Mouse (Mus musculus) heart, adult 10 weeks (tissue): Measurements from ENCODE around the gene Olfr1058. TPM values are rescaled to one million over a fixed set of nuclear protein-coding genes. Genes with fewer than 3 reads are reported as not detected.

Experiments
- polyA plus RNA-seq: library from polyadenylated mRNA; stranded (reverse); fragments of 350-450 nt; fragmentation: Illumina TruSeq; extraction: RNeasy Lipid Tissue Mini Kit (QIAGEN cat#74804); gene quantifications from one replicate; pipeline ENCODE4 v1.2.3, GENCODE M21; 2014; ENCODE audit warnings: low read depth, low replicate concordance

Gene Olfr1058
- polyA plus RNA-seq, result not detected

GRCm38 (mm10) chr2:86388461-86388860, at the start of gene Olfr1058:
Gene Olfr1058 (minus strand): TSS chr2:86388561.

GRCm38 (mm10) chr2:86426649-86427048, 38.3 kb upstream of the Olfr1058 start, which contains the start of gene Olfr1062:
Gene Olfr1062 (minus strand): TSS chr2:86426749.

DNA sequence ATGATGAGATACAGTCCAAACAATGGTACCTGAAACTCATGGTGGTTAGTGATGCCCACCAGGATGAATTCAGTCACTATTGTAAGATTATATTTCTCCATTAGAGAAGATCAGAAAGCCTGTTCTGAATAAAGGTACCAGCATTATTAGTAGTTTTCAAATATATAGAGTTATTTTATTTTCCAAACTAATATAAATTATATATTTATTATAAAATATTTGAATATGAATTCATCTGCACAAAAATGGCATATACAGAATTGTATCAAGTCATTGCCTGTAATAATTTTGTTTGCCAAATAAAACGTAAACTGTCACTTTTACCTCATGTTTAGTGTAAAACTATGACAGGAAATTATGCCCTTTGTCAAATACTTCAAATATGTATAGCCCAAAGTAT, 25.6 kb upstream of the Olfr1058 start, which contains the start of gene Olfr1061:
TSS of gene Olfr1061 (minus strand) at position 101 of the 400 bp plus-strand sequence.

GRCm38 (mm10) chr2:86378293-86378692, 10.1 kb downstream of the Olfr1058 start, which contains the start of gene Olfr1057:
Gene Olfr1057 (minus strand): TSS chr2:86378393.

DNA sequence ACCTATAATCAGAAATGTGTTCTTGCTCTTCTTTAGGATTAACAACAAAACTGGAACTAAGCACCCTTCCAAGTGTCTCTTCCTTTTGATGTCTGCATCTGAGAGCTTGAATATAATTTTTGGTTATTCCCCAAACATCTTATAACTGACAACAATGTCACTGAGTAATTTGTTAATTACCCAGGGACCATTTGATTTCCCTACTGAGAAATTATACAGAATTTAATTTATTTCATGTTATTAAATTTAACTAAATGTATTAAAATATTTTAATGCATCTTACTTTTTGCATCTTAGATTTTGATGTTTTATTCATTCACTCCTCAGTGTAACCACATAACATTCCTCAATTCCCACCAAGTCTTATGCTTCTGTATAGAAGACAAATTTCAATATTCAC, 26.0 kb downstream of the Olfr1058 start, which contains the start of gene Olfr1056:
TSS of gene Olfr1056 (minus strand) at position 101 of the 400 bp plus-strand sequence.

GRCm38 (mm10) chr2:86350184-86350583, 38.2 kb downstream of the Olfr1058 start, which contains the start of gene Olfr1055:
Gene Olfr1055 (minus strand): TSS chr2:86350284.

GRCm38 (mm10) chr2:86335333-86335732, 53.0 kb downstream of the Olfr1058 start, which contains the start of gene Olfr1054:
Gene Olfr1054 (minus strand): TSS chr2:86335433.

Other genes starting within 250 kb of the Olfr1058 start
- not detected for gene Olfr1040, start 241.8 kb downstream of the Olfr1058 start, polyA plus RNA-seq
- not detected for gene Olfr1042, start 226.7 kb downstream of the Olfr1058 start, polyA plus RNA-seq
- gene Olfr1043, start 221.0 kb downstream of the Olfr1058 start, polyA plus RNA-seq, result not detected
- gene Olfr1044, start 210.7 kb downstream of the Olfr1058 start, polyA plus RNA-seq, result not detected
- not detected for gene Olfr52, start 202.9 kb downstream of the Olfr1058 start, polyA plus RNA-seq
- not detected for gene Olfr1045, start 185.6 kb downstream of the Olfr1058 start, polyA plus RNA-seq
- not detected for gene Olfr1046, start 169.2 kb downstream of the Olfr1058 start, polyA plus RNA-seq
- gene Olfr1047, start 157.2 kb downstream of the Olfr1058 start, polyA plus RNA-seq, result not detected
- not detected for gene Olfr1048, start 148.3 kb downstream of the Olfr1058 start, polyA plus RNA-seq
- not detected for gene Olfr1049, start 130.2 kb downstream of the Olfr1058 start, polyA plus RNA-seq
- gene Olfr1051, start 109.5 kb downstream of the Olfr1058 start, polyA plus RNA-seq, result not detected
- not detected for gene Olfr1052, start 96.1 kb downstream of the Olfr1058 start, polyA plus RNA-seq
- not detected for gene Olfr1053, start 73.3 kb downstream of the Olfr1058 start, polyA plus RNA-seq
- not detected for gene Olfr1054, start 53.1 kb downstream of the Olfr1058 start, polyA plus RNA-seq
- not detected for gene Olfr1055, start 38.3 kb downstream of the Olfr1058 start, polyA plus RNA-seq
- not detected for gene Olfr1056, start 26.1 kb downstream of the Olfr1058 start, polyA plus RNA-seq
- not detected for gene Olfr1057, start 10.2 kb downstream of the Olfr1058 start, polyA plus RNA-seq
- not detected for gene Olfr1061, start 25.5 kb upstream of the Olfr1058 start, polyA plus RNA-seq
- gene Olfr1062, start 38.2 kb upstream of the Olfr1058 start, polyA plus RNA-seq, result not detected
- gene Olfr1065, start 62.0 kb upstream of the Olfr1058 start, polyA plus RNA-seq, result not detected
- not detected for gene Olfr1066, start 67.7 kb upstream of the Olfr1058 start, polyA plus RNA-seq
- not detected for gene Olfr228, start 98.8 kb upstream of the Olfr1058 start, polyA plus RNA-seq
- gene Olfr1076, start 119.9 kb upstream of the Olfr1058 start, polyA plus RNA-seq, result not detected
- gene Olfr1079, start 153.9 kb upstream of the Olfr1058 start, polyA plus RNA-seq, result not detected
- not detected for gene Olfr1080, start 169.7 kb upstream of the Olfr1058 start, polyA plus RNA-seq
- gene Olfr1082, start 210.4 kb upstream of the Olfr1058 start, polyA plus RNA-seq, result not detected